Comparison of ENCODE assay signal across 21 mouse cellular contexts in the genomic region with DNA sequence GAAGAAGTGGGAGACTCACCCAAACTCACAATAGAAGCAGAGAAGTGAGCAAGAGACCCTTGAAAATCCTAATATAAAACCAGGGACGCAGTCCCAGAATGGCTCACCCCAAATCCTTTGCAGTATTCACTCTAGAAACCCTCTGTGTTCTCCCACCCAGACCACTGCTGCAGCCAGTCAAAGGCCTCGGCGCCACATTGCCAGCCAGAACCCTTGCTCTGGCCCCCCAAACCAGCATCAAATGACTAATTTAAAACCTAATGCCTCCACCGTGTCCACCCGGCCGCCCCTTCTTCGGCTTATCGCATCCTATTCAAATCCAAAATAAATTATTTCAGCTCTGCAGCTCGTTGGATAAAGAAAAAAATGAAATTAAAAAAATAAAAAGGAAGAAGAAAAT.
A peak's percentile ranks its signal among the peaks of the same experiment; 100 is the strongest.
DNase-seq lines count a peak whose midpoint lies in the region; ATAC-seq lines count a peak whose summit lies in the region.
"Had no signal": no experiment of that assay in that cellular context is flagged by ENCODE, and none has a peak within 500 bp of the region (broad histone marks: within the 10 kb centered on the region; RNA-seq: fewer than 3 reads in every experiment).

No protein-coding gene starts in this region.

- 62% methylated on average over 9 of the region's 9 CpGs for WGBS in midbrain, embryonic 11.5 days
- WGBS in midbrain, embryonic 16.5 days = 38% methylated on average over 9 of the region's 9 CpGs
- whole genome bisulfite sequencing in midbrain, embryonic 13.5 days = 41% methylated on average over 9 of the region's 9 CpGs
- 50% methylated on average over 9 of the region's 9 CpGs for WGBS in midbrain, embryonic 15.5 days
- WGBS in heart, embryonic 11.5 days (ENCODE audit: insufficient replicate concordance) = 65% methylated on average over 9 of the region's 9 CpGs

- peaks cover 4% of the 10 kb centered on the region for H3K4me1 ChIP-seq in midbrain, embryonic 11.5 days (ENCODE audit: control insufficient read depth, insufficient read depth, low read length)
- peaks cover 8% of the 10 kb centered on the region for H3K4me1 ChIP-seq in midbrain, embryonic 16.5 days (ENCODE audit: control insufficient read depth, insufficient read depth, low read length)
- peaks cover 14% of the 10 kb centered on the region for H3K4me1 ChIP-seq in midbrain, embryonic 13.5 days (replicated peaks)
- H3K4me1 ChIP-seq in midbrain, embryonic 15.5 days = peaks cover 3% of the 10 kb centered on the region; the same call in 1 of the 2 replicates
- no peaks in the 10 kb centered on the region for H3K4me1 ChIP-seq in heart, embryonic 11.5 days (ENCODE audit: control insufficient read depth, insufficient read depth, low read length)
- H3K4me1 ChIP-seq: embryonic facial prominence, embryonic 12.5 days; embryonic facial prominence, embryonic 15.5 days had no signal

- no peak overlapping the region for H3K4me3 ChIP-seq in midbrain, embryonic 11.5 days (ENCODE audit: low read depth, low read length)
- no peak overlapping the region for H3K4me3 ChIP-seq in midbrain, embryonic 16.5 days (ENCODE audit: low read depth, low read length)
- H3K4me3 ChIP-seq in midbrain, embryonic 13.5 days (replicated peaks) = no peak overlapping the region
- no peak overlapping the region for H3K4me3 ChIP-seq in midbrain, embryonic 15.5 days
- no peak overlapping the region for H3K4me3 ChIP-seq in heart, embryonic 11.5 days (ENCODE audit: low read depth, low read length)
- H3K4me3 ChIP-seq: embryonic facial prominence, embryonic 12.5 days; embryonic facial prominence, embryonic 15.5 days; erythroblast, embryonic 14.5 days; forebrain, embryonic 10.5 days; forebrain, embryonic 12.5 days had no signal

- H3K27me3 ChIP-seq in midbrain, embryonic 11.5 days (ENCODE audit: control insufficient read depth, insufficient read depth, low read length) = no peaks in the 10 kb centered on the region
- H3K27me3 ChIP-seq in midbrain, embryonic 16.5 days (ENCODE audit: control insufficient read depth, insufficient read depth, low read depth, low read length) = no peaks in the 10 kb centered on the region
- H3K27me3 ChIP-seq in midbrain, embryonic 13.5 days = no peaks in the 10 kb centered on the region
- no peaks in the 10 kb centered on the region for H3K27me3 ChIP-seq in midbrain, embryonic 15.5 days (replicated peaks)
- H3K27me3 ChIP-seq in heart, embryonic 11.5 days (ENCODE audit: control insufficient read depth, insufficient read depth, low read length) = no peaks in the 10 kb centered on the region
- H3K27me3 ChIP-seq: embryonic facial prominence, embryonic 12.5 days; embryonic facial prominence, embryonic 15.5 days; forebrain, embryonic 12.5 days had no signal

- H3K9me3 ChIP-seq in midbrain, embryonic 11.5 days (ENCODE audit: control insufficient read depth, low read length) = no peaks in the 10 kb centered on the region
- H3K9me3 ChIP-seq in midbrain, embryonic 16.5 days (replicated peaks; ENCODE audit: control insufficient read depth, low read length, poor library complexity, severe bottlenecking) = no peaks in the 10 kb centered on the region
- H3K9me3 ChIP-seq in midbrain, embryonic 13.5 days = no peaks in the 10 kb centered on the region
- H3K9me3 ChIP-seq in midbrain, embryonic 15.5 days = no peaks in the 10 kb centered on the region
- no peaks in the 10 kb centered on the region for H3K9me3 ChIP-seq in heart, embryonic 11.5 days (replicated peaks; ENCODE audit: control insufficient read depth, low read length)
- H3K9me3 ChIP-seq: embryonic facial prominence, embryonic 12.5 days; embryonic facial prominence, embryonic 15.5 days; forebrain, embryonic 10.5 days; forebrain, embryonic 12.5 days had no signal

- peak; percentile 27 for DNase-seq in heart, adult 11 months
- DNase-seq in heart, adult 9 months (ENCODE audit: low spot score in 2 of 2) = no peak
- DNase-seq in midbrain, embryonic 11.5 days (ENCODE audit: low spot score, missing footprints) = no peak
- DNase-seq: cerebellum, adult 11-12 months; cerebellum, adult 2 months; cerebellum, adult 9-10 months; cerebellum, postnatal 10 days; cerebellum, postnatal 36 days; embryo, embryonic 11 days had no signal

- H3K27ac ChIP-seq in midbrain, embryonic 11.5 days (ENCODE audit: low read depth, low read length) = no peak overlapping the region
- no peak overlapping the region for H3K27ac ChIP-seq in midbrain, embryonic 16.5 days (ENCODE audit: low read length)
- H3K27ac ChIP-seq in midbrain, embryonic 13.5 days = no peak overlapping the region
- H3K27ac ChIP-seq in midbrain, embryonic 15.5 days = no peak overlapping the region
- no peak overlapping the region for H3K27ac ChIP-seq in heart, embryonic 11.5 days (ENCODE audit: low read depth, low read length)
- H3K27ac ChIP-seq: embryonic facial prominence, embryonic 12.5 days; embryonic facial prominence, embryonic 15.5 days; forebrain, embryonic 10.5 days; forebrain, embryonic 12.5 days had no signal

- ATAC-seq in midbrain, embryonic 11.5 days (ENCODE audit: low FRiP score) = peak; percentile 52
- ATAC-seq in midbrain, embryonic 16.5 days = no peak
- ATAC-seq in midbrain, embryonic 13.5 days = 0 out of 2 replicates have a peak, but pooled peaks have one; percentile 49
- ATAC-seq in midbrain, embryonic 15.5 days (replicated peaks) = 0 out of 2 replicates have a peak, but pooled peaks have one; percentile 45
- ATAC-seq in heart, embryonic 11.5 days (replicated peaks; ENCODE audit: insufficient number of reproducible peaks, low FRiP score, low TSS enrichment) = no peak
- no peak for ATAC-seq in frontal cortex, adult (ENCODE audit: low TSS enrichment)
- ATAC-seq: forebrain, embryonic 14.5 days; forebrain, embryonic 16.5 days had no signal

- H3K9ac ChIP-seq in midbrain, embryonic 11.5 days (ENCODE audit: low read length) = no peak overlapping the region
- no peak overlapping the region for H3K9ac ChIP-seq in midbrain, embryonic 16.5 days (ENCODE audit: low read depth, low read length)
- no peak overlapping the region for H3K9ac ChIP-seq in midbrain, embryonic 13.5 days (replicated peaks)
- no peak overlapping the region for H3K9ac ChIP-seq in midbrain, embryonic 15.5 days
- no peak overlapping the region for H3K9ac ChIP-seq in heart, embryonic 11.5 days (ENCODE audit: low read depth, low read length)
- H3K9ac ChIP-seq: embryonic facial prominence, embryonic 12.5 days; embryonic facial prominence, embryonic 15.5 days; forebrain, embryonic 12.5 days had no signal

- H3K4me2 ChIP-seq in midbrain, embryonic 11.5 days = no peak overlapping the region
- no peak overlapping the region for H3K4me2 ChIP-seq in midbrain, embryonic 16.5 days (ENCODE audit: low read length)
- H3K4me2 ChIP-seq in midbrain, embryonic 13.5 days (replicated peaks) = no peak overlapping the region
- no peak overlapping the region for H3K4me2 ChIP-seq in midbrain, embryonic 15.5 days
- no peak overlapping the region for H3K4me2 ChIP-seq in heart, embryonic 11.5 days
- H3K4me2 ChIP-seq: embryonic facial prominence, embryonic 12.5 days; embryonic facial prominence, embryonic 15.5 days; forebrain, embryonic 12.5 days had no signal

- no peaks in the 10 kb centered on the region for H3K36me3 ChIP-seq in midbrain, embryonic 11.5 days (ENCODE audit: control insufficient read depth, insufficient read depth, low read length)
- no peaks in the 10 kb centered on the region for H3K36me3 ChIP-seq in midbrain, embryonic 16.5 days (ENCODE audit: control insufficient read depth, insufficient read depth, low read length)
- no peaks in the 10 kb centered on the region for H3K36me3 ChIP-seq in midbrain, embryonic 13.5 days
- H3K36me3 ChIP-seq in midbrain, embryonic 15.5 days (replicated peaks) = no peaks in the 10 kb centered on the region
- H3K36me3 ChIP-seq in heart, embryonic 11.5 days (ENCODE audit: control insufficient read depth, insufficient read depth, low read length) = no peaks in the 10 kb centered on the region
- H3K36me3 ChIP-seq: embryonic facial prominence, embryonic 12.5 days; embryonic facial prominence, embryonic 15.5 days; forebrain, embryonic 10.5 days; forebrain, embryonic 12.5 days had no signal

Comparison
In these comparisons a context has a peak if more than half of its experiments do, and no peak if none do; other contexts are left out.
1. ATAC-seq: peak in midbrain, embryonic 11.5 days (single experiment), midbrain, embryonic 13.5 days (single experiment) and midbrain, embryonic 15.5 days (single experiment); none in midbrain, embryonic 16.5 days (single experiment), heart, embryonic 11.5 days (single experiment) and frontal cortex, adult (single experiment).